Mouse (Mus musculus): Measurements from ENCODE around the gene Notch4.

GRCm38 (mm10) chr17:34576577-34576976, 12.5 kb downstream of the Notch4 start:
- no peak for TF ChIP-seq CTCF (IDR thresholded peaks at IDR 0.05; ENCODE audit: control insufficient read depth, insufficient read depth, low read length)
- no peak for TF ChIP-seq POLR2A (IDR thresholded peaks at IDR 0.05; ENCODE audit: borderline replicate concordance, control insufficient read depth, low read depth, low read length)

Measured in bone marrow, adult 2 months (tissue).